Mouse (Mus musculus) thymus, adult 2 months (tissue): ENCODE data around the gene Cbfb.

ENCODE experiments used
- CTCF ChIP-seq: fragments of 200-500 bp; IDR thresholded peaks from 2 replicates; pipeline ENCODE4 v1.5.1; 2012; ENCODE audit warnings: mild to moderate bottlenecking, control low read depth, low read length, moderate library complexity, borderline replicate concordance; ENCODE audit not compliant: control insufficient read depth, poor library complexity, insufficient read depth; ENCODE audit errors: extremely low read depth
- POLR2A ChIP-seq: fragments of 200-500 bp; IDR thresholded peaks from 2 replicates; pipeline ENCODE4 v1.6.1; 2012; ENCODE audit warnings: mild to moderate bottlenecking, low read length, control low read depth, moderate library complexity; ENCODE audit not compliant: control insufficient read depth, poor library complexity, insufficient read depth; ENCODE audit errors: extremely low read depth

GRCm38 (mm10) chr8:105207675-105208273 lies 37.3 kb downstream of the Cbfb start:
- no peak for TF ChIP-seq CTCF
- no peak for TF ChIP-seq POLR2A
